Mouse (Mus musculus) adrenal gland, adult 2 months (tissue): ENCODE results near the gene Ninj2. TPM values are rescaled to one million over a fixed set of nuclear protein-coding genes. Genes with fewer than 3 reads are reported as not detected.
A peak's percentile ranks its signal among the peaks of the same experiment; 100 is the strongest.

Source experiments
- DNase-seq: peaks from one replicate; pipeline ENCODE4 v3.0.0; 2021
- polyA plus RNA-seq: library from polyadenylated mRNA; depleted of rRNA; stranded (reverse); fragments of >200 nt; gene quantifications from 2 replicates; pipeline ENCODE4 v1.2.3, GENCODE M21; 2012
- total RNA-seq, 2 experiments: library from RNA; stranded (reverse); gene quantifications; 2 replicates each; pipeline ENCODE4 v1.2.3; 2021

The Ninj2 gene
- total and polyA plus RNA-seq, 3 experiments: not detected

- DNase-seq: no peak
Measured at GRCm38 (mm10) chr6:120094091-120094776, 1.1 kb downstream of the Ninj2 start.

GRCm38 (mm10) chr6:120095096-120095495 is 1.9 kb downstream of the Ninj2 start:
- no peak for DNase-seq

GRCm38 (mm10) chr6:120095501-120095900 is 2.4 kb downstream of the Ninj2 start:
- DNase-seq: no peak

- no peak for DNase-seq
Measured at GRCm38 (mm10) chr6:120099392-120099791, 6.2 kb downstream of the Ninj2 start.

- DNase-seq: no peak
Measured at GRCm38 (mm10) chr6:120101221-120101620, 8.1 kb downstream of the Ninj2 start.

GRCm38 (mm10) chr6:120101996-120102395 is 8.8 kb downstream of the Ninj2 start:
- no peak for DNase-seq

- no peak for DNase-seq
Measured at GRCm38 (mm10) chr6:120103104-120103503, 10.0 kb downstream of the Ninj2 start.

- no peak for DNase-seq
Measured at GRCm38 (mm10) chr6:120105055-120105454, 11.9 kb downstream of the Ninj2 start.

GRCm38 (mm10) chr6:120107586-120107985 is 14.4 kb downstream of the Ninj2 start:
- DNase-seq: no peak

- no peak for DNase-seq
Measured at GRCm38 (mm10) chr6:120108061-120108460, 14.9 kb downstream of the Ninj2 start.

- peak; percentile 85 for DNase-seq
Measured at GRCm38 (mm10) chr6:120109173-120109572, 16.0 kb downstream of the Ninj2 start.

- no peak for DNase-seq
Measured at GRCm38 (mm10) chr6:120109932-120110331, 16.8 kb downstream of the Ninj2 start.

- DNase-seq: no peak
Measured at GRCm38 (mm10) chr6:120110738-120111409, 17.7 kb downstream of the Ninj2 start.

- DNase-seq: no peak
Measured at GRCm38 (mm10) chr6:120111410-120111783, 18.2 kb downstream of the Ninj2 start.

GRCm38 (mm10) chr6:120111984-120112803 is 19.0 kb downstream of the Ninj2 start:
- peak; percentile 84 for DNase-seq

- no peak for DNase-seq
Measured at GRCm38 (mm10) chr6:120113856-120114255, 20.7 kb downstream of the Ninj2 start.

GRCm38 (mm10) chr6:120114271-120114670 is 21.1 kb downstream of the Ninj2 start:
- DNase-seq: no peak

GRCm38 (mm10) chr6:120114698-120115097 is 21.5 kb downstream of the Ninj2 start:
- peak; percentile 87 for DNase-seq

GRCm38 (mm10) chr6:120115443-120115842 is 22.3 kb downstream of the Ninj2 start:
- DNase-seq: no peak

- no peak for DNase-seq
Measured at GRCm38 (mm10) chr6:120119824-120120223, 26.7 kb downstream of the Ninj2 start.

- no peak for DNase-seq
Measured at GRCm38 (mm10) chr6:120124688-120125087, 31.5 kb downstream of the Ninj2 start.

- DNase-seq: no peak
Measured at GRCm38 (mm10) chr6:120126456-120126855, 33.3 kb downstream of the Ninj2 start.

GRCm38 (mm10) chr6:120127321-120127720 is 34.2 kb downstream of the Ninj2 start:
- DNase-seq: no peak
